Mouse (Mus musculus) retina, postnatal 1 day (tissue): ENCODE measurements around the gene Ankrd22.
"Not testable (repeated sequence)": the region's sequence is repeated elsewhere in the genome, so short reads cannot be mapped to it uniquely, and the experiment has no call there.

Source experiments
- DNase-seq: peaks from one replicate; pipeline ENCODE4 v3.0.0-alpha.2; 2012

The Ankrd22 gene

GRCm38 (mm10) chr19:34165891-34166290, at the start of gene Ankrd22:
TSS of gene Ankrd22 (minus strand) at chr19:34166053.
- no peak for DNase-seq

- no peak for DNase-seq
Measured at GRCm38 (mm10) chr19:34214136-34214535, 48.3 kb upstream of the Ankrd22 start.

- DNase-seq, result no peak
Measured at GRCm38 (mm10) chr19:34213251-34213645, 47.4 kb upstream of the Ankrd22 start.

- DNase-seq, result no peak
Measured at GRCm38 (mm10) chr19:34212489-34213250, 46.8 kb upstream of the Ankrd22 start.

GRCm38 (mm10) chr19:34210841-34211240, 45.0 kb upstream of the Ankrd22 start:
- DNase-seq, result no peak

- no peak for DNase-seq
Measured at GRCm38 (mm10) chr19:34209930-34210581, 44.2 kb upstream of the Ankrd22 start.

- no peak for DNase-seq
Measured at GRCm38 (mm10) chr19:34209031-34209430, 43.2 kb upstream of the Ankrd22 start.

- DNase-seq, result no peak
Measured at GRCm38 (mm10) chr19:34206760-34207440, 41.0 kb upstream of the Ankrd22 start.

- DNase-seq, result not testable (repeated sequence)
Measured at GRCm38 (mm10) chr19:34206128-34206527, 40.3 kb upstream of the Ankrd22 start.

- DNase-seq, result no peak
Measured at GRCm38 (mm10) chr19:34202668-34203067, 36.8 kb upstream of the Ankrd22 start.

- no peak for DNase-seq
Measured at GRCm38 (mm10) chr19:34199488-34199887, 33.6 kb upstream of the Ankrd22 start.

GRCm38 (mm10) chr19:34198901-34199300, 33.0 kb upstream of the Ankrd22 start:
- no peak for DNase-seq

GRCm38 (mm10) chr19:34198066-34198465, 32.2 kb upstream of the Ankrd22 start:
- DNase-seq, result no peak

- no peak for DNase-seq
Measured at GRCm38 (mm10) chr19:34195031-34195430, 29.2 kb upstream of the Ankrd22 start.

- DNase-seq, result no peak
Measured at GRCm38 (mm10) chr19:34194132-34194745, 28.4 kb upstream of the Ankrd22 start.

GRCm38 (mm10) chr19:34193683-34194082, 27.8 kb upstream of the Ankrd22 start:
- no peak for DNase-seq

- peak; percentile 30 for DNase-seq
Measured at GRCm38 (mm10) chr19:34193149-34193548, 27.3 kb upstream of the Ankrd22 start.

- DNase-seq, result peak; percentile 75
Measured at GRCm38 (mm10) chr19:34192008-34192963, 26.4 kb upstream of the Ankrd22 start, which contains the start of gene Stambpl1. TSS of gene Stambpl1 (plus strand) at chr19:34192229.

- no peak for DNase-seq
Measured at GRCm38 (mm10) chr19:34191645-34192007, 25.8 kb upstream of the Ankrd22 start.

GRCm38 (mm10) chr19:34186845-34187244, 21.0 kb upstream of the Ankrd22 start:
- no peak for DNase-seq

- no peak for DNase-seq
Measured at GRCm38 (mm10) chr19:34182490-34182889, 16.6 kb upstream of the Ankrd22 start.

GRCm38 (mm10) chr19:34181234-34181633, 15.4 kb upstream of the Ankrd22 start:
- no peak for DNase-seq
